Mouse (Mus musculus): ENCODE measurements around the gene Rnf145. TPM values are rescaled to one million over a fixed set of nuclear protein-coding genes. Genes with fewer than 3 reads are reported as not detected.

The Rnf145 gene
- total RNA-seq, 2 experiments from 2014 or later = 41.5 to 55.1 TPM

DNA sequence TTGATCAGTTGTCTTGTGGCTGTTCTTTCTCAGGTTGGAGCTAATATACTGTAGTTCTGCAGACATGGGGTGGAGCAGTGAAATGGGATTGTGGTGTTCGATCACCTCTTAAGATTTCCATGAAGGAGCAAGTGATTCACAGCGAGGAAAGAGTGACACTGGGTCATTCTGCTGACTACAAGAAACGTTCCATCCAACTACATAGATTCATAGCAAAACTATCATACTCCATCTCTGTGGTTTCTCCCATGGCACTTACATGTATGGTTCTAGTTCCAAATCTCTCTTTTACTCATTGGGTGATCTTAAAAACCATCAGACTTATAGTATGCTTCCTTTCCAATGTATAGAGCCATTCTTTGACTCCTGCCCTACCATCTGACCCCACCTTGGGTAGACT, 14.0 kb upstream of the Rnf145 start:
- ATAC-seq (replicated peaks; ENCODE audit: low FRiP score, low TSS enrichment, poor library complexity, severe bottlenecking) = no peak

DNA sequence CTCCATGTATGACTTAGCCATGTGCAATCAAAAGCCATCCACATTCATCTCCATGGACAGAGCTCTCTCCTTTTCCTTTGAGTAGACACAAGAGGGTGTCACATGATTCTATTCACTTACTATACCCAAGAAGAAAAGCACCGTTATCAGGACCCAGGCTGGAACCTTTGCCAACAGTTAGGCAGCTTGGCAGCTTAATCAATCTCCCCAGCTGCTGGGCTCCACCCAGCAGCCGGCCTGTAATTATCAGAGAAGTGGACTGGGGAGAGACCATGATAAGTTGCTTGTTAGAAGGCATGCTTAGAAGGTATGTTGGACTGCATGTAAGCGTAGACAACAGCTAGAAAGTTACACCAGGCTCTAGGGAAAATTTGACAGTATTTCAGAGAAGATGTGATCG, 9.9 kb upstream of the Rnf145 start:
- peak; percentile 75 for ATAC-seq (replicated peaks; ENCODE audit: low FRiP score, low TSS enrichment, poor library complexity, severe bottlenecking)

DNA sequence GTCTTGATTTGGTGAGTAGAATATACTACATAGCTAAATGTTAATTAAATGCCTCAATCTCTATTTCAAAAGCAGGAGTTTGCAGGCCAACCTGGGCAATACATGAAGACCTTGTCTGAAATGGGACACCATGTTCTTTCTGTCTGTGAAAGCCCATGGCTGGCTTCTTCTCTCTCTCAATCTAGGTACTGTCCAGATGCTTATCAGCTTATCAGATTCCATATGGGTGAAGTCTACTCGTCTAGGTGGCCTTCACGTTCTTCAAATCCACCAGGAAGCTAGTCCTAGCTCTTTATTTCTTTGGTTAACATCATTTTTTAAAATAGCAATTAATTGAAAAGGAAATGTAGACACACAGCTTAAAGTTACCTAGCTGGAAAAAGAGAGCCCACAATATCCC, 8.9 kb upstream of the Rnf145 start:
- ATAC-seq (replicated peaks; ENCODE audit: low FRiP score, low TSS enrichment, poor library complexity, severe bottlenecking) = no peak

DNA sequence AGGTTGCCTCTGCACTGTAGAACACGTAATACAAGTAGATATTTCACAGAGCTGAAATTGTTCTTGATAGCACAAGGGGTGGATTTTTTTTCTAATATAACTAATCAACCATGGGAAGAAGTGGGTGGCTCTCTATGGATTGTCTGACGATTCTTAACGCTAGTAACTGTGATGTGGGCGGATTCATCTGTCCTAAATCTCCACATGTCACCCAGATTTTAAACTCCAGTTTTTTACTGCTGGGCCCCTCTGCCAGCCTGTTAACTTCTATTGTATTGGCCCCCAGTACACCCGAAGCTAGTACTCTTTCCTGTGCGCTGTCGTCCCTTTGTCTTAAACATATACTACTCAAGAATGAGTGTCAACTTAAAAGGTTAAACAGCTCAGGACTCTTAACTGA, 8.4 kb upstream of the Rnf145 start:
- no peak for ATAC-seq (replicated peaks; ENCODE audit: low FRiP score, low TSS enrichment, poor library complexity, severe bottlenecking)

DNA sequence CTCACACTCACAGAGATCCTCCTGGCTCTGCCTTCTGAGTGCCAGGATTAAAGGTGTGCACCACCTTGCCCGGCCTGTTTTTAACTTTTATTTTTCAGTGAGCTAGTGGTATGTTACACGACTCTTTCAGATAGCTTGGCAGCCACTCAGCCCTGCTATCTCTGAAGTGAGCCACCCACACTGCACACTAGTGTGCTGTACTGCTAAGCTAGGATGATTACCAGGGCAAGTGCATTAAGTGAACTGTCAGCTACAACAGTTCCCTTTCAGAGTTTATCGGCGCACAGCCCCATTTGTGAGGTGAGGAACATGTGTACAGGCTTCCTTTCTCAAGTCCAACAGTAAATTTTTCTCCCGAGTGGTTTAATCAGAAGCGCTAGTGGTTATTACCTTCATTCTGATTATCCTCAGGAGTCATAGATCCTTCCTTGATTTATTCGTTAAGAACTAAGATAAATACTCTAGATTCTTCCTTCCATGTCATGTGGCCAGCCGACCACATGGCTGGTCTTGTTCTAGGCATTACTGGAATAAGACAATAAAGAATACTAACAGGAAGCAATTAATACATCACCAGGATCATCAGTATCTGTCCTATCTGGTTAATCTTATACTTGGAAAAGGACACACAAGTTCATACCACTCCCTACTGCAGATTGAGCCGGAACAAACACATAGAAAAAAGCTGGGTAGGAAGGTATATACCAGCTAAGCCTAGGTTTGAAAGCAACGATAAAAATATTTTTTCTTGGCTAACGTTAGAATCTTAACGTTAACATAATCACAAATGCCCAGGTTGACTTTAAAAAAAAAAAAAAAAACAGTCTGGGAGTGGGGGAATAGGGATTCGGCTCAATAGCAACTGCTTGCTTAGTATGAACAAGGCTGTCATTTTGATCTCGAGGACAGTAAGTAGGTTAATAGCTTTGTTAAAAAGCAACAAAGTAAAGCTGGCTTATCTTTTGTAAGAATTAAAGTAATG, 6.4 kb upstream of the Rnf145 start:
- peak; percentile 90 for ATAC-seq (replicated peaks; ENCODE audit: low FRiP score, low TSS enrichment, poor library complexity, severe bottlenecking)

DNA sequence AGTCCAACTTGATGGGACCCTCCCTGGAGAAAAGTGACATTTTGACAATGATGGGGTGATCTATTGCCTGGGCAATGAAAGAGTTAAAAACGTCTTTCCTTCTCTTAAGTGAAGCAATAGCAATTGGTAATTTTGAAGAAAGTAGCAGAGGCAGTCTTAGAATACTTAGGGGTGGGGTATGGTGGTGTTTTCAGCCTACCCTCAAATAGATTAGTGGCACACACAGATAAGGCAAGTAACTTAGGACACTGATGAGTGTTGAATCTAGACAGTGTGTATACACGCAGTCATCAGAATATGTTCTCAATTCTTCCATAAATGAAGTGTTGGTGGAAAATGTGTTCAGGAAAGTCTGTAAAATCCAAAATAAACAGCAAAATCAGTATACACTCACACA, 5.7 kb upstream of the Rnf145 start:
- 0 out of 2 replicates have a peak, but pooled peaks have one; percentile 12 for ATAC-seq (replicated peaks; ENCODE audit: low FRiP score, low TSS enrichment, poor library complexity, severe bottlenecking)

DNA sequence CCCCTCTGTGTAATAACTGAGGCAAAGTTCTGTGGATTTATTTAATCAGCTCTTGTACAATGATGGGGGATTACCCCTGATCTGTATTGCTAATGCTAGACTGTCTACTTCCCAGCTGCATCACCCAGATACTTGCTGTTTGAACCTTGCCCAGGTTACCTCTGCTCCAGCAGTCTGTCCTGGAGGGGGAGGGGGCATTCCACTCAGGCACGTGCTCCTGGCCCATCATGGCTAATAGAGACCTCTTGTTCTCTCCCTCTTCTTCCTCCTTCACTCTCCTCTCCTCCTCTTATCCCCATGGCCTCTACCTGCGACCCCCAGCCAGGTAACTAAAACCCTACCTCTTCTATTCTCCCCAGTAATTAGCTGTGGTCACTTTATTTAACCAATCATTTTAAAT, 4.1 kb upstream of the Rnf145 start:
- ATAC-seq (replicated peaks; ENCODE audit: low FRiP score, low TSS enrichment, poor library complexity, severe bottlenecking) = no peak

DNA sequence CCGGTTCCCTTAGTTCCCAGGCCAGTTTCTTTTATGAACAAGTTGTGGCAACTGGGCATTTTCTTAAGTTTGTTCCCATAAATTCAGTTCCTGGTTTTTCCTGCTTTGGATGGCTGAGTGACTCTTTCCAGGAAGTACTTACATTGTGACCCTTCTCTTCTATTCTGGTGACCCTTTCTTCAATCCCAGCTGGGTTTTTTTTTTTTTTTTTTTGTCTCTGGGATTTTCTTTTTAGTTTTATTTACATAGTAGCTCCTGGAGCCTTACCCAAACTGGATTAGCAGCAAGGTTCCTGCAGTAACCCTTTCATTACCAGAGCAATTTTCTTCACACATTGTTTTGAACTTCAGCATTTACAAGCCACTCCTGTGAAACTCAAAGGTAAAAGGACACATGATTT, 2.4 kb upstream of the Rnf145 start:
- ATAC-seq (replicated peaks; ENCODE audit: low FRiP score, low TSS enrichment, poor library complexity, severe bottlenecking) = no peak

DNA sequence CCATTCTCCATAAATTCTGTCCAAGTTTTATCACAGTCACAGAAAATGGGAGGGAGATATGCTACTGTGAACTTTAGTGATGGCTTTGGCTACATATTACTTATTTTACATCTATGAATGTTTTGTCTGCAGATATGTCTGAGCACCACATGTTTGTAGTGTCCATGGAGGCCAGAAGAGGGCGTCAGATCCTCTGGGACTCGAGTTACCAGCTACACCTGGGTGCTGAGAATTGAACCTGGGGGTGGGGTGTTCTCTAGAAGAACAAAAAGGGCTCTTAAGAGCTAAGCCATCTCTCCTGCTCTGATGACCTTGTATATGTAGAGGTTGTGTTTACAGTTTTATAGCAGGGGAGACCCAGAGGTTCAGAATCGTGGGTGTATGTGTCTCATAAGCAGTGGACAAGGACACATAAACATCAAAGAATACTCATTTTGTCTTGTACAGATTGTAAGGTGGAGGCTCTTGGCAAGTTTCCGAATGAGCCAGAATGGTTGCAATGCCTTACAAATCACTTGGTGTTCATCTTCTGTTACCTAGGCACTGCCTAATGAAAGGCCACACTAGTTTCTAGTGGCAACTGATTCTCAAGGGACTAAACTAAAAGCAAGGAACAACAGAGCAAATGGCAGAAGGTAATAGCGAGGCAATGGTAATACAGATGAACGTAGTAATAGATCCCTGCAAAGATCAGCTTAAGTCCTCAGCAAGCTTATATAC, 1.0 kb upstream of the Rnf145 start:
- ATAC-seq (replicated peaks; ENCODE audit: low FRiP score, low TSS enrichment, poor library complexity, severe bottlenecking) = no peak

DNA sequence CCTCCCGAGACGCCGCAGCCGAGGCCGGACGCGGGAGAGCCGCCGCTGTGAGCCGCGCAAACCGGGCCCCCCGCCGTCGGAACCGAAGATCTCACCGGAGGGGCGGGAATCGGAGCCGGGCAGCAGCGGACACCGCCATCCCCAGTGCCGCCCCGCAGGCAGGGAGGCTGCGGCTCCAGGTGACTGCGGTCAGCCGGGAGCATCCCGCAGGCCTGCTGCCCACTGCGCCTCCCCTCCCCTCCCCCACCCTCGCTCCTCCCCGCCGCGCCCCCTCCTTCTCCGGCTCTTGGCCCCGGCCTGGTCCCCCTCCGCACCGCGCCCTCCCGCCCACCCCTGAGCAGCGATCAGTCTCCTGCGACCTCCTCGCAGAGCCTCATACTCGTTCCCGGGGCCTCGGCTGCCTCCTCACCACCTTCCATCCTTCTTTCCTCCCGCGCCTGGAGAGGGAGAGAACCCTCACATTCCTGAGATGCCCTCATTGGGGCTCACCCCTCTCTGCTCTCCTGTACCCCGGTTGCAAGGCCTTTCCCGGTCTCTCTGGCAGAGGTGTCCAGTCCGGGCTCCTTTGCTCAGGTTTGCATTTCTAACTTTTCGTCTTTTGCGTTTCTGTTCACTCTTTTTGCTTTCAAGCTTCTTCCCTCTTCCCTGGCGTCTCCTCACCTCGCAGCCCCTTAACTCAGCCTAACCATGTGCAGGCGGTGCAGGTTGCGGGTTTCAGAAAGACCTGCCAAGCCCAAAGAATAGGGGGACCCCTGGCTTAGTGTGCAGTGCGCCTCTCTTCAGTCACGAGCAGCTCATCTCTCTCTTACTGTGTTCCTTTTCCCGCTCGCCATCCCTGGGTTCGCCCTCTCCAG, 559 bp downstream of the Rnf145 start:
- ATAC-seq (replicated peaks; ENCODE audit: low FRiP score, low TSS enrichment, poor library complexity, severe bottlenecking) = peak; percentile 7

DNA sequence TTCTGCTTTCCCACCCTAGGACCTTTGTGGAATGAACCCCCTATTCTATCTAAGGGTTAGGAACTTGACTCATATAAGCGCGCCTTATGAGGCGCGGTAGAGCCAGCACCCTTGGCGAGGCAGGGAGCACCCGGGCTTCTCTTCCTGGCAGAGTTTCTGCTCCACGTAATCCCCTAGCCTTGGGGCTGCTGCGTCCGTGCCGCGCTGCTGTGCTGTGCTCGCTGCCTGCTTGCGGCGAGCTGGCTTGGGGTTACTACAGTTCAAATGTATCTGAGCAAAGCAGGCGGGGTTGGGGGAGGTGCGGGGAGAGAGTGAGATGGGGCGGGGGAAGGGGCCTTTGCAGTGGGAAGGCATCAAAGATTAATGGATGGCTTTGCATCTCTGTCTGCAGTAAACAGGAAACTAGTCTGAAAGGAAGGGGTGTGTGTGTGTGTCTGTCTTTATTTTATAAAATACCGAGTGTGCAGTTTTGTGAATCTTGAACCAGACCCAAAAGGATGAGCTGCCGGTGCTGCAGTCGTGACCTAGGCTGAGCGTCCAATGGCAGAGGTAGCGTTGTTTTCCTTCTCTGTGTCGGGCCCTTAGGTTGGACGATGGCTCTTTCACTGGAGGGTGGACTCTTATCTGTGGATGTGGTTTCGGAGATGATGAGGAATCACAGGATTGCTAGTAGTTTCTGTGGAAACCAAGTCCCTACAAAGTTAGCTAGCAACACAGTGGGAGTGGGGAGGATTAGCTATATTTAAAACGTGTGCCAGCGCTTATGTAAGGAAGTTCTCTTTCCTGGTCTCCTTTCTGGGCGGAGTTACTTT, 1.4 kb downstream of the Rnf145 start:
- peak; percentile 80 for ATAC-seq (replicated peaks; ENCODE audit: low FRiP score, low TSS enrichment, poor library complexity, severe bottlenecking)

DNA sequence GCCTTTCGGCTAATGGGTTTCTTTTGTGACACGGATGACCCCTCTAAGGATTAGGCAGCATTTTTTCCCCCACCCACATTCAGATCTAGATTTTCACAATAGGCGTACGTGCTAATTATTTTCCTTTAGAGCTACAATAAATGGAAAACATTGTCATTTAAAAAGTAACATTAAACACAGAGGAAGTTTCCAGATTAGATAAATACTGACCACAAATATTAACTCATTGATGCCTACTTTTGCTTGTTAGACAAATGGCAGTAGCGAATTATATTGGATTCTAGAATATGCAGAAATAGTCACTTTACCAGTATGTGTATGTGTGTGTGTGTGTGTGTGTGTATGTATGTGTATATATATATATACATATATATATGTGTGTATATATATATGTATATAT, 3.8 kb downstream of the Rnf145 start:
- ATAC-seq (replicated peaks; ENCODE audit: low FRiP score, low TSS enrichment, poor library complexity, severe bottlenecking) = no peak

DNA sequence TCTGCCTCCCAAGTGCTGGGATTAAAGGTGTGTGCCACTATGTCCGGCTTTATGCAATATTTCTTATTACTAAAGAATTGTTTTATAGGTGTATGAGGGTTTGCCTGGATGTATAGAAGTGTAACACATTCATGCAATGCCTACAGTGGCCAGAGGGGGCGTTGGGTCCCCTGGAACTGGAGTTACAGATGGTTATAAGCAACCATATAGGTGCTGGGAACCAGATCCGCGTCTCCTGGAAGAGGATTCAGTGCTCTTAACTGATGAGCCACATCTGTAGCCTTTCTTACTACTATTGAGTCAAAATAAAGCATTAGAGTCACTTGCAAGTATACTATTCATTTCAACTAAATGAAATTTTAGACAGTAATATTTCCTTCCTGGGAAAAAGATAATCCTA, 7.0 kb downstream of the Rnf145 start:
- ATAC-seq (replicated peaks; ENCODE audit: low FRiP score, low TSS enrichment, poor library complexity, severe bottlenecking) = no peak

DNA sequence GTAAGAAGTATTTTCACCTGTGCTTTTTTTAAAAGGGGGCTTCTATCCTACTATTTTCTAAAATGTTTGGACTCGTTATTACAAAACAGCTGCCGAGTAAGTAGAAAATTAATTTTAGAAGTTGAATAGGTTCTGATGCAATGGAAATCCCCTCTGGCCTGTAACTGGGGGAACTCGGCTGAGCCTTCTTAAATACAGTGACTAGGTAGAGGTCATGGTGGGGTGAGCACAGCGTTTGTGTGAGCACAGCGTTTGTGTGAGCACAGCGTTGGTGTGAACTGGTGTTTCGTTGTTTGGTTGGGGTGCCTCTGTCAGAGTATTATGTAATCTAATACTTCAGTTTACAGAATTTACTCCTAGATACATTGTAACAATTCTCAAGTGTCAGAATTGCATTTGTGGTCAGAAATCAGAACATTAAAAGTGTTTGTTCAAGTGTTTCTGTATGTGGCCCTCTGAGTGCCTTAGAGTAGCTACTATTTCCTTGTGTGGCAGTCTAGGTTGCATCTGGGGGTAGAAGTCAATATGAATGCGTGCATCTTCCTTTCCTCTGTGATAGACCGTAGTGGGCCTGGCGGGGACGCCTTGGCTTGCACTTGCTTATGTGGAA, 8.0 kb downstream of the Rnf145 start:
- no peak for ATAC-seq (replicated peaks; ENCODE audit: low FRiP score, low TSS enrichment, poor library complexity, severe bottlenecking)

DNA sequence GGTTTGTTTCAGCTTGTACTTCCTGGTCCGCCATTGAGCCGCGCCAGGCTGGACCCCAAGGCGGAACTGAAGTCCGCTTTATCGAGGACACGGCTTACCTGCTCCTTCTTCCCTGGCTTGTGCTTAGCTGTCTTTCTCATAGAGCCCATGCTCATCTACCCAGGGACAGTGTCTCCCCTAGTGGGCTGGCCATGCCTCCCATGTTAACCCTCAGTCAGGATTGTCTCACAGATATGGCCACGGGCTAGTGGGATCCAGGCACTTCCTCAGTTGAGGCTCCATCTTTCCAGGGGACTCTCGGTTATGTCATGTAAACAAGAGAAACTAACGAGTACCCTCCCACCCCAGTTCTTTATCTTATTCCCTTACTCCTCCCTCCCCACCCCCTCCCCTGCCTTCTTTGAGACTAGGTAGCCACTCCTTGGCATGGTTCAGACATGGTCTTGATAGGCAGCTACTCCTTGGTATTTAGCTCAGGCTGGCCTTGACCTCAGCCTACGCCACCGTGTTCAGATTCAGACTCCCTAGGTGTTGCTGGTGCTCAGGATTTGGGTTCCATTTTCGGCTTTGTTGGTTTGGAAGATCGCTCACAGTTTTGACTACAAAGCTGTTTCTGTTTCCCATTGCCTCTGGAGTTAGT, 9.9 kb downstream of the Rnf145 start:
- ATAC-seq (replicated peaks; ENCODE audit: low FRiP score, low TSS enrichment, poor library complexity, severe bottlenecking) = peak; percentile 63

DNA sequence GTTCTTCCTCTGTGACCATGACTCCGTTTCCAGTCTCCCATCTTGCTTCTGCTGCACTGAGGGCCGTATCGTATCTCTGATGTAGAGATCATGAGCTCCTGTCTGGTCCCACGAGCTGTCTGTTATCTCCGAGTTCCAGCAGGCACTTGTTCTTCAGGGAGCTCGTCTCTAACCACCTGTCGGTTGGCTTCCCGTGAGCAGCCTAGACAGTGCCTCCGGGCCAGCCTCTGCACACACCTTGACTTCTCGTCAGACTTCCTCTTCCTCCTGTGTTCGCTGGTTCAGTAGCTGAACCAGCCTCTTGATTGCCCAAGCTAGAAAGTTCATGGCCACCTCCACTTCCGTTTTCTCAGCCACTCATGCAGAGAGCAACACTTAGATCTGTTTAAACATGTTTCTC, 10.4 kb downstream of the Rnf145 start:
- peak; percentile 95 for ATAC-seq (replicated peaks; ENCODE audit: low FRiP score, low TSS enrichment, poor library complexity, severe bottlenecking)

DNA sequence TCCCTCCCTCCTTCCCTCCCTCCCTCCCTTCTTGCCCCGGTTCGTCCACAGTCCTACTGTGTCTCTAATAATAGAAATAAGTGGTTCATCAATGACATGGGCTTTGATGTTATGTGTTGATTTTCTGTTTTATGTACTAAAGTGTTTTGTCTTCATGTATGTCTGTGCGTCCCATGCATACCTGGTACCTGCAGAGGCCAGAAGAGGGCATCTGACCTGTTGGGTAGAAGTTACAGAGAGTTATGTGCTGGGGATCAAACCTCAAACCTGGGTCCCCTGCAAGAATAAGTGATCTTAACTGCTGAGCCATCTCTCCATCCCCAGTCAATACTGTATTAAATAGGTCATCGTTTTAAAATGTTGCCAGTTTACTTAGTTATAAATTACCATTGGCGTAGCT, 11.0 kb downstream of the Rnf145 start:
- ATAC-seq (replicated peaks; ENCODE audit: low FRiP score, low TSS enrichment, poor library complexity, severe bottlenecking) = no peak

DNA sequence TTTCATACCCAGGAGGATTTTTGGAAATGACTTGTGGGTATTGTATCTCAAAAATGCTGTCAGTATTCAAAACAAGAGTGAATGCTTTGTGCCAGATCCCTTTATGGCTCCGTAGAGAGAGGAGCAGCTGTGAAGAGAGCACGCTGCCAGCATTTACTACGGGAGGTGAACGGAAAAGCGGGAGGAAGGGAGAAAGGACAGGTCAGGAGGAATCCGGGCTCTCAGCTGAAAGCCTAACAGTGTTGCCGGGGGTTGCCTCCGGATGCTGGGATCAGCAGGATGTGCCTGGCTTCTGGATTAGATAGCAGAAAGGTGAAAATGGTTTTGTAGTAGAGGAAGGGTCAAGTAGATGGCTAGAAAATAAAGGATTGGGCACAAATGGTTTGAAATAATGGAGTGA, 11.6 kb downstream of the Rnf145 start:
- ATAC-seq (replicated peaks; ENCODE audit: low FRiP score, low TSS enrichment, poor library complexity, severe bottlenecking) = no peak
